Mouse (Mus musculus) bone marrow, adult 2 months (tissue): ENCODE data around the gene Lect2. TPM values are rescaled to one million over a fixed set of nuclear protein-coding genes. Genes with fewer than 3 reads are reported as not detected.

Source experiments
- H3K27ac ChIP-seq: fragments of 200-500 bp; 2 replicates; pipeline ENCODE4 v1.5.1; 2012; ENCODE audit warnings: low read depth, mild to moderate bottlenecking, control low read depth, inconsistent platforms, low read length; ENCODE audit not compliant: control insufficient read depth, poor library complexity, insufficient read depth
- H3K4me1 ChIP-seq: fragments of 200-500 bp; 2 replicates; pipeline ENCODE4 v1.6.1; 2011; ENCODE audit warnings: low read length; ENCODE audit not compliant: control insufficient read depth, insufficient read depth
- H3K4me3 ChIP-seq: fragments of 200-500 bp; replicated peaks from 2 replicates; pipeline ENCODE3; 2011; ENCODE audit warnings: mild to moderate bottlenecking, low read depth, low read length, control low read depth; ENCODE audit not compliant: control insufficient read depth
- CTCF ChIP-seq: fragments of 200-500 bp; IDR thresholded peaks from 2 replicates; pipeline ENCODE4 v1.5.1; 2011; ENCODE audit warnings: low read length, control low read depth; ENCODE audit not compliant: control insufficient read depth, insufficient read depth
- POLR2A ChIP-seq: fragments of 200-500 bp; IDR thresholded peaks from 2 replicates; pipeline ENCODE4 v1.6.1; 2011; ENCODE audit warnings: low read depth, mild to moderate bottlenecking, control low read depth, low read length, borderline replicate concordance; ENCODE audit not compliant: control insufficient read depth
- WGBS: fragments of 180-500 bp; shearing (Covaris S2); methylation state at CpG from one replicate; pipeline ENCODE4 v1.1.7; 2018; 5-methylcytosine and 5-hydroxymethylcytosine counted together
- polyA plus RNA-seq: library from polyadenylated mRNA; stranded (reverse); fragments of >200 nt; gene quantifications from 2 replicates; pipeline ENCODE4 v1.2.4, GENCODE M21; 2011; ENCODE audit warnings: low replicate concordance; ENCODE audit not compliant: missing spikeins, insufficient read depth, insufficient read length

Lect2 gene
- polyA plus RNA-seq, 1 experiment, result not detected

DNA sequence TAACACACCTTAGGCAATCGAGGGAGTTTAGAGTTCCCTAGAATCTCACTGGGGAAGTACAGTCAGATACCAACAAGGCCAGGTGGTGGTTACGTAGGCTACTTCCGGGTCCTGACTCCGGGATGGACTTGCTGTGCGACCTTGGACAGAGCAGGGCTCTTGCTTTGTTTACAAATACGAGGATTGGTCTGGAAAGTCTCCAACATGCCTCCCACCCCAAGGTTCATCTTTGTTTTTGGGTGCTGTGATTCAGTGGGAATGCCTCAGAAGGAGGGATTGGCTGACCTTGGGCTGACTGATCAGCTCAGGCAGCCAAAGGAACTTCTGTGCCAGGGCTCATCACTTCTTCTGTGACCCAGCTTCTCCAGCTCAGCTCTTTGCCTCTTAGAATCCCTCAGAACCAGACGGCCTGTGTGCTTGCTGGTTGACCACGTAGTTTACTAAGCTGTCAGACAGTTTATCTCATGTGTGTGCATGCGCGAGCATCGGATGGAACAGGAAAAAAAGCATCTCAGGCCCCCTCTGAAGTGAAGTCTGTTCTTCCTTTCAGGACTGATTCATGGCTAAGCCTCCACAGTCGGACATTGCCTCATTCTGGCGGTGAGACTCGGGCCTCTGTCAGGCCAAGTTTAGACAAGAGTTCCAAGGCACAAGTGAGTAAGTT, 40.3 kb upstream of the Lect2 start:
- no peak overlapping the region for H3K27ac ChIP-seq
- H3K4me3 ChIP-seq, result no peak overlapping the region
- TF ChIP-seq POLR2A (no peak), CTCF (no peak)
- peaks cover 5% of the 10 kb centered on the region for H3K4me1 ChIP-seq
- WGBS, result 79% methylated on average over 14 of the region's 14 CpGs

DNA sequence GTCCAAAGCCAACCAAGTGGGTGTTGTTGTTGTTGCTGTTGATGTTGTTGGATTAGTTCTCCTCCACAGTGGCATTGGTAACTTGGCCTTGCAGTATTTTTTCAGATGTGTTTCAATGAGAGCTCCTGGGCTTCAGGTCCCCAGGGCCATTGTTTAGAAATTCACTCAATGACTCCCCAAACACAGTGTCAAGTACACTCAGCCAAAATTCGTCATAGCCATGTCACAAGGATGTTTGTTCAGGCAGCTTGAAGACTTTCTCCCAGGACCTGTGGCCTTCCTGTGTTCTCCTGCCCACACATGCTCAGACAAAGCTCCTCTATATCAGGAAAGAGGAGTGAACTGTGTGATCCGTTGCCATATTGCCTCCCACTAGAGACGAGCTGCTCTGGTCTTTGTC, 37.7 kb upstream of the Lect2 start:
- WGBS, result 80% methylated on average over 3 of the region's 3 CpGs
- H3K27ac ChIP-seq, result no peak overlapping the region
- H3K4me1 ChIP-seq, result no peaks in the 10 kb centered on the region
- TF ChIP-seq CTCF (no peak), POLR2A (no peak)
- H3K4me3 ChIP-seq, result no peak overlapping the region

DNA sequence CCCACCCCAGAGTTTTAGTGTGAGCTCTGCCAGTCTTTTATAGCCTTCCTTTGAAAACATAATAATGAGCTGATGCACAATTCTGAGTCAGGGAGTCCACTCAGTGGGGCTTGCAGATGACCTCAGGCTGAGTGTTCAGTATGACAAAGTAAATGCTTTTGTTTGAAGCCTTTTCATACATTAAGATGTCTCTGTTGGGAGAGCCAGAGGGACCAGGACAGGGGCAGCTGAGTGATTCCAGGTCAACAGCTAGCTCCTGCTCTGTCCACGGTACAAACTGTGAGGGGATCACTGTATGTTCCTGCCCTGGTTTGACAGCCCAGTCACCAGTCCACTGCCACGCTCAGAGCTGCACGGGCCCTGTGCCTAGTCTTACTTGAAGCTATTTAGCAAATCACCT, 34.4 kb upstream of the Lect2 start:
- Histone ChIP-seq H3K27ac (no peak overlapping the region), H3K4me3 (no peak overlapping the region), H3K4me1 (no peaks in the 10 kb centered on the region; the same call in 1 of the 2 replicates)
- WGBS, result 83% methylated on average over 3 of the region's 3 CpGs
- no peak for TF ChIP-seq POLR2A
- no peak for TF ChIP-seq CTCF

DNA sequence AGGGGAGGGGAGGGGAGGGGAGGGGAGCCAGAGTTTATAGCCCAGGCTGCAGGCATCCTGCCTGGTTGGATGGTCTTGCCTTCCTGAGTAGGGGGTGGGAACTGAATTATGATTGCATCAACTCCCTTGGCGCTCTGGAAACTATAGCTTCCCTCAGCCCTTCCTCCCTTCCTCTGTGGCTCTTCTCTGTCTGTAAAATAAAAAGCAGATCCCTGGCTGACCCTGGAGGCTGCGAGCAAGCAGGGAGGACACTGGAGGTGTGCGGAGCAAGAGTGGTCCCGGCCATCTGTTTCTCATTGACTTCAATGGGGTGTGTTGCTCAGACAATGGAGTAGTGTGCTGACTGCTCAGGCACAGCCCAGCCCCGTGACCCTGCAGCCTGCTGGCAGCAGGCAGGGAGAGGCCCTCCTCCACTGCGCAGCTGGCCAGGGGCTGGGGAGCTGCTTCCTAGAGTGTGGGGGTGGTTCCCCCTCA, 33.7 kb upstream of the Lect2 start:
- WGBS, result 6% methylated on average over 6 of the region's 6 CpGs
- Histone ChIP-seq H3K4me1 (no peaks in the 10 kb centered on the region; the same call in 1 of the 2 replicates), H3K4me3 (no peak overlapping the region), H3K27ac (no peak overlapping the region)
- TF ChIP-seq CTCF (no peak), POLR2A (no peak)

DNA sequence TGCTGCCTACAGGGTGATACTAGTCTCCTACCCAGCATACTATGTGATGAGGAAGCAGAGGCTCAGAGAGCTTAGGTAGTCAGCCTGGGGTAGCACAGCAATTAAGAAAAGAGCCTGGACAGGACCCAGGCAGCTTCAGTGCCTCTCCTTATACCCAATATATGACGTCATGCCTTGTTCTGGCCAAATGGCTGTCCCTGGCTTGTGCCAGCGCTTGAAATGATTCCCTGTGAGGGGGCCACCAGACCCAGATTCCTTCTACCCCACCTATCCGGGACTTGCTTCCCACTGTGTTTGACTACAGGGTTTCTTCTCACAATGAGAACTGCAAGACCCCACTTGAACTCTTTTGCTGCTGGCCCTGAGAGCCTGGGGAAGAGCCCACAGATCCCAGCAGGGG, 33.2 kb upstream of the Lect2 start:
- H3K4me3 ChIP-seq, result no peak overlapping the region
- WGBS, result 65% methylated on average over 3 of the region's 3 CpGs
- H3K27ac ChIP-seq, result no peak overlapping the region
- TF ChIP-seq CTCF, result no peak
- TF ChIP-seq POLR2A, result no peak
- H3K4me1 ChIP-seq, result no peaks in the 10 kb centered on the region; the same call in 1 of the 2 replicates

DNA sequence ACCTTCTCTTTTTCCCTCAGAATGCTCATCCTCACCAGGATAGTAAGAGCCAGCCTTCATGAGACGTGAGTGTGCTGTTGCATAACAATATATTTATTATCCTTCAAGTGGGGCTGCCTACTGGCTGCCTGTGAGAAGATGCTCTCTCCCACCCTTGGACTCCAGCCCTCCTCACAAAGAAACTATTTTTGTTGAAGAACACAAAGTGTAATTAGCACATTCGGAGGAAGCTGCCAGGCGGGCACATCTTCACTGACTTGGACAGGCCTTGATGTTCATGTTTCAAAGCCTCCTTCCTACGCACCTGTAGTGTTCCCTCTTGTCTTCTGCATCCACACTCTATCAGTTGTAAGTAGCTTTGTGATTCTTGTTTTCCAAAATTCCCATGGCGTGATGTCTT, 32.1 kb upstream of the Lect2 start:
- no peak overlapping the region for H3K27ac ChIP-seq
- no peaks in the 10 kb centered on the region; the same call in 1 of the 2 replicates for H3K4me1 ChIP-seq
- no peak overlapping the region for H3K4me3 ChIP-seq
- TF ChIP-seq CTCF, result no peak
- no peak for TF ChIP-seq POLR2A
- 75% methylated on average over 5 of the region's 5 CpGs for WGBS

DNA sequence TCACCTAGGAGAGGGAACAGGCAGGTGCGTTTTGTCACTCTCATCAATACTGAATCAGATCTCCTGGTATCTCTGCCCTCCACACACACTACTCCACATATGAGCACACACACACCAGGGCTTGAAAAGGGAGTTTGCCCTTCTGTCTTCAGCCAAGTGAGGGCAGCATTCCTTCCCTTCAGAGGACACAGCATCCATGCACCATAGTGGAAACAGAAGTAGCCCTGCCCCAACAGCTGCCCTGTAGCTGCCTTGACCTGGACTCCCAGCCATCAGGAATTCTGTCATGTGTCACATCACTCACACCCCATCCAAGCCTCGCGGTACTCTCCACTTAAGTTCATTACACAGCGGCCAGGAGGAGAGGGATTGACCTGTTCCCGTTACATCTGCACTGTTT, 29.8 kb upstream of the Lect2 start:
- 83% methylated on average over 5 of the region's 5 CpGs for WGBS
- Histone ChIP-seq H3K4me1 (no peaks in the 10 kb centered on the region; the same call in 1 of the 2 replicates), H3K27ac (no peak overlapping the region), H3K4me3 (no peak overlapping the region)
- TF ChIP-seq CTCF, result peak; percentile 19; the same call in 1 of the 2 replicates
- TF ChIP-seq POLR2A, result no peak

DNA sequence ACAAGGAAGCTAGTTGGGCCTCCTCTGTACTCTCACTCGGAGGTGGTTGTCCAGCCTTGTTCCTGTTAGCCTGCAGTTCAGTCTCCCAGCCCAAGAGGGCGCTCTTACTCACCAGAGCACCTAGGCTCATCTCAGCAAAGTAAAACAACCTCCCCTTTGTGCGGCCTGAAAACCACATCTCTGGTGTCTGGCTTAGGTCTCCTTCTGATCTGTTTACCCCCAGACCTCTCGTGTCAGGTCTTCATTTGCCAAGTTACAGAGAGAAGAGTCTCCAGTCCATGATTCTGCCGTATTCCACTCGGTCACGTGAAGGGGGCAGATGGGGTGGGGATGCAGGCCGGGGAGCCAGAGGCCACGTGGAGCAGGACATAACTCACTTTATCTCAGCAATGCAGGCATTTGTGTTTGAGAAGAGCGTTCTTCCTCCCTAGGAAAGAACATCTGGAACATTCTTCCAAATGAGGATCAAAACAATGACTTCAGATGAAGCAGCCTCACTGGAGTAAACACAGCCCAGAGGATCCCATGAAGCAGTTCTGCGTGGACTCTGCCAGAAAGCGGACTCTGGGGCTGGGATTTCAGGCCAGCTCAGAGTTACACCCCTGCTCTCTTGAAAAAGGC, 27.5 kb upstream of the Lect2 start:
- H3K4me3 ChIP-seq, result no peak overlapping the region
- TF ChIP-seq CTCF, result peak; percentile 92
- no peak for TF ChIP-seq POLR2A
- 58% methylated on average over 12 of the region's 12 CpGs for WGBS
- H3K4me1 ChIP-seq, result no peaks in the 10 kb centered on the region; the same call in 1 of the 2 replicates
- no peak overlapping the region for H3K27ac ChIP-seq
